Mouse (Mus musculus): ENCODE data around the gene Chn2.

DNA sequence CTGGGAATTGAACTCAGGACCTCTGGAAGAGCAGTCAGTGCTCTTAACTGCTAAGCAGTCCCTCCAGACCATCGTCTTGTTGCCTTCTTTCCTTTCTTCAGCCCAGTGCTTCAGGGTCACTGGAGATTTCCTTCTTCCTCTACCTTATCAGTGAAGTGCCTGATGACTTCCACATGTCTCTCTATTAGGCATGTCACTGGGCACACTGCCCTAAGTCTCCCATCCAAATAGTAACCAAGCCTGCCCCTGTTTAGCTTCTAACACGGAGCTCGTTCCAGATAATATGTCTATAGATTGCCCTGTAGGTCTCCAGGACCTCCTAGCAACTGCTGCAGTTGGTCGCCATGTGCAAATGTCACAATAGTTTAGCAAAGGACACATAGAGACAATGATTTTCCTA lies 62.9 kb downstream of the Chn2 start:
- TF ChIP-seq CTCF (IDR thresholded peaks at IDR 0.05 in 2 of 3, conservative IDR thresholded peaks at IDR 0.05 in 1 of 3; ENCODE audit: control insufficient read depth in 1 of 3, insufficient read depth in 1 of 3, low read depth in 2 of 3, low read length in 3 of 3, poor library complexity in 1 of 3, severe bottlenecking in 1 of 3) (no peak), ZC3H11A (IDR thresholded peaks at IDR 0.05; ENCODE audit: low read depth, low read length) (no peak), POLR2A (IDR thresholded peaks at IDR 0.05; ENCODE audit: control insufficient read depth in 1 of 2, insufficient read depth in 1 of 2, low read depth in 1 of 2, low read length in 2 of 2, poor library complexity in 1 of 2) (no peak), SMC3 (IDR thresholded peaks at IDR 0.05; ENCODE audit: low read depth, low read length) (no peak)
